Mouse (Mus musculus) frontal cortex, adult 2 months (tissue): Measurements from ENCODE around the gene Hecw2. TPM values are rescaled to one million over a fixed set of nuclear protein-coding genes. Genes with fewer than 3 reads are reported as not detected.

Experiments
- polyA plus RNA-seq: library from polyadenylated mRNA; depleted of rRNA; stranded (reverse); fragments of >200 nt; gene quantifications from 2 replicates; pipeline ENCODE4 v1.2.3, GENCODE M21; 2012; rRNA removed

Hecw2 gene
- polyA plus RNA-seq, 1 experiment, result 8.3 TPM

Other genes starting within 250 kb of the Hecw2 start
- gene Ccdc150, start 55.5 kb upstream of the Hecw2 start, polyA plus RNA-seq, result 0.10 and 0.15 TPM in 2 replicates
- 17.5 and 19.3 TPM in 2 replicates for gene Gtf3c3, start 243.8 kb upstream of the Hecw2 start, polyA plus RNA-seq